Mouse (Mus musculus): ENCODE data around the gene Galnt18. TPM values are rescaled to one million over a fixed set of nuclear protein-coding genes. Genes with fewer than 3 reads are reported as not detected.

The Galnt18 gene
- total RNA-seq, 1 experiment, result 0.89 TPM

DNA sequence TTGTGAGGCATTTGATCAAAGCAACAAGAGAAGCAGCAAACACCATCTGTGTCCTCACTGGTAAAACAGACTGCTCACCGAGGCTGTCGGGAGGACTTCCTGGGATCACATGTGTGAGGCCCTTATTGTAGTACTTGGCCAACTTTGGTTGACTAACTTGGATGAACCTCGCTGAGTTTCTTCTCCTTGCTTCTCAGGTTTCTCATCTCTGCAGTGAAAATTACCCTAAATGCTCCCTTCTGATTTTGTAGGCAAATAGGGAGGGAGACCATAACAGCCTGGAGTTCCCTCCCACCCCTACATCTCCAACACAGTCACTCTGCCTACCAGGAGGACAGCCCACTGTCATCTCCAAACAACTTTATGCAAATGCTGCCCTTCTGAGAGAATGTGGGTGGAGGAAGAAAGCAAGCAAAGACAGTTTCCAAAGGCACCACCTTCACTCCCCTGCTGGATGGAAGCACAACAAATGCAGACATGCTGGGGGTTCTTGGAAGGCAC lies 31.2 kb downstream of the Galnt18 start:
- Histone ChIP-seq H3K9ac (ENCODE audit: insufficient read depth, low read depth, low read length, poor library complexity, severe bottlenecking) (no peak overlapping the region), H3K27ac (ENCODE audit: insufficient read depth, low read depth, low read length, poor library complexity, severe bottlenecking) (no peak overlapping the region), H3K36me3 (ENCODE audit: control insufficient read depth, insufficient read depth, low read length, poor library complexity, severe bottlenecking) (no peaks in the 10 kb centered on the region), H3K4me1 (ENCODE audit: control insufficient read depth in 2 of 2, insufficient read depth in 2 of 2, low read length in 2 of 2, poor library complexity in 1 of 2) (peaks cover 3% of the 10 kb centered on the region in 2 experiments; a peak in 1 of 4 replicates), H3K4me3 (ENCODE audit: insufficient read depth in 1 of 2, low read depth in 1 of 2, low read length in 2 of 2, poor library complexity in 1 of 2, severe bottlenecking in 1 of 2) (no peak overlapping the region), H3K9me3 (ENCODE audit: control insufficient read depth, insufficient read depth, low read depth, low read length) (no peaks in the 10 kb centered on the region)
- no peak for DNase-seq (ENCODE audit: low read depth, low spot score)
- in situ Hi-C loops (cut with MboI; ENCODE audit: low sequenced_read_pairs in 2 of 2, unreplicated experiment in 2 of 2), result no loop called here
- TF ChIP-seq HCFC1 (IDR thresholded peaks at IDR 0.05; ENCODE audit: borderline replicate concordance, insufficient read depth, low read length) (no peak), ZC3H11A (IDR thresholded peaks at IDR 0.05; ENCODE audit: borderline replicate concordance, low read depth, low read length) (no peak), ZNF384 (IDR thresholded peaks at IDR 0.05; ENCODE audit: low read depth, low read length) (no peak), CHD2 (IDR thresholded peaks at IDR 0.05; ENCODE audit: low read depth, low read length) (no peak), MAFK (IDR thresholded peaks at IDR 0.05; ENCODE audit: insufficient read depth, low read depth, low read length) (no peak)

DNA sequence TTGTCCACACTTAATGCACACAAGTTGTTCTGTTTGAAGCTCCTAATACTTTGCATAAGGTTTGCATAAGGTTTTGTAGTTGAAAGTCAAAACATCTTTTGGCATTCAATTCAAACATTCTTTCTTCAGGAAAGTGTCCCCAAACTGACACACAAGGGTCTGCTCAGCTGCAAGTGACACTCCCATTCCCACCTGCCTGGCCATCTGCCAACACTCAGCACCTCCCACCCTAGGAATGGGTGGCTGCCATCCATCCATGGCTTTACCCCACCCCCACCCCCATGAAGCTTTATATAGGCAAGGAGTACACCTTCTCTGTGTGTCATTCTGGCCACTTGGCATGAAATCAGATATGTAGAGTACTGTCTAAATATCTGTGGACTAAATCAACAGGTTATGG lies 35.0 kb downstream of the Galnt18 start:
- DNase-seq (ENCODE audit: low read depth, low spot score), result peak; percentile 31
- no peak overlapping the region for H3K27ac ChIP-seq (ENCODE audit: insufficient read depth, low read depth, low read length, poor library complexity, severe bottlenecking)
- H3K36me3 ChIP-seq (ENCODE audit: control insufficient read depth, insufficient read depth, low read length, poor library complexity, severe bottlenecking), result no peaks in the 10 kb centered on the region
- no peak overlapping the region for H3K9ac ChIP-seq (ENCODE audit: insufficient read depth, low read depth, low read length, poor library complexity, severe bottlenecking)
- in situ Hi-C loops (cut with MboI; ENCODE audit: low sequenced_read_pairs in 2 of 2, unreplicated experiment in 2 of 2), result no loop called here
- peaks cover 3 to 7% of the 10 kb centered on the region in 2 experiments; a peak in 2 of 4 replicates for H3K4me1 ChIP-seq (ENCODE audit: control insufficient read depth in 2 of 2, insufficient read depth in 2 of 2, low read length in 2 of 2, poor library complexity in 1 of 2)
- no peak overlapping the region for H3K4me3 ChIP-seq (ENCODE audit: insufficient read depth in 1 of 2, low read depth in 1 of 2, low read length in 2 of 2, poor library complexity in 1 of 2, severe bottlenecking in 1 of 2)
- no peaks in the 10 kb centered on the region for H3K9me3 ChIP-seq (ENCODE audit: control insufficient read depth, insufficient read depth, low read depth, low read length)
- no peak for TF ChIP-seq HCFC1 (IDR thresholded peaks at IDR 0.05; ENCODE audit: borderline replicate concordance, insufficient read depth, low read length)

DNA sequence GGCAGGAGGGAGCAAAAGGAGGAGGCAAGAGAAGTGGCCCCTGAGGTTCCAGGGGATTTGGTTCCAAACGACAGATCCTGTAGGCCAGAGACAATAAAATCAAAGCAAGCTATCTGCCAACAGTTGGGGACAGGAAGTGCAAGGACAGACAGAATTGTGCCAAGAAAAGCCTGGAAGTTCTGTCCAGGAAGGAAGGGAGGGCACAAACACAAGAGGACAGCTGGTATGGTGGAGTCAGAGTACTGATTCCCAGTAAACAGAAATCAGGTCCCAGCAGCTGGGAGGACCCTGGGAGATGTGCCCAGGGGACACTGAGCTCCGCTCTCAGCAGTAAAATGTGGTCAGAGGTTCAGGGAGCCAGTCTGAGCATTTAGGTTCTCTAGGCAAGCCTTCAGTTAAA lies 38.2 kb downstream of the Galnt18 start:
- in situ Hi-C loops (cut with MboI; ENCODE audit: low sequenced_read_pairs in 2 of 2, unreplicated experiment in 2 of 2), result no loop called here
- H3K36me3 ChIP-seq (ENCODE audit: control insufficient read depth, insufficient read depth, low read length, poor library complexity, severe bottlenecking), result no peaks in the 10 kb centered on the region
- no peaks in the 10 kb centered on the region for H3K9me3 ChIP-seq (ENCODE audit: control insufficient read depth, insufficient read depth, low read depth, low read length)
- peaks cover 3 to 7% of the 10 kb centered on the region in 2 experiments; a peak in 2 of 4 replicates for H3K4me1 ChIP-seq (ENCODE audit: control insufficient read depth in 2 of 2, insufficient read depth in 2 of 2, low read length in 2 of 2, poor library complexity in 1 of 2)
- no peak overlapping the region for H3K27ac ChIP-seq (ENCODE audit: insufficient read depth, low read depth, low read length, poor library complexity, severe bottlenecking)
- H3K9ac ChIP-seq (ENCODE audit: insufficient read depth, low read depth, low read length, poor library complexity, severe bottlenecking), result no peak overlapping the region
- no peak for TF ChIP-seq ZNF384 (IDR thresholded peaks at IDR 0.05; ENCODE audit: low read depth, low read length)
- TF ChIP-seq HCFC1 (IDR thresholded peaks at IDR 0.05; ENCODE audit: borderline replicate concordance, insufficient read depth, low read length), result no peak
- no peak for TF ChIP-seq ZC3H11A (IDR thresholded peaks at IDR 0.05; ENCODE audit: borderline replicate concordance, low read depth, low read length)
- TF ChIP-seq CHD2 (IDR thresholded peaks at IDR 0.05; ENCODE audit: low read depth, low read length), result no peak
- no peak for TF ChIP-seq MAFK (IDR thresholded peaks at IDR 0.05; ENCODE audit: insufficient read depth, low read depth, low read length)
- no peak for DNase-seq (ENCODE audit: low read depth, low spot score)
- H3K4me3 ChIP-seq (ENCODE audit: insufficient read depth in 1 of 2, low read depth in 1 of 2, low read length in 2 of 2, poor library complexity in 1 of 2, severe bottlenecking in 1 of 2), result no peak overlapping the region

DNA sequence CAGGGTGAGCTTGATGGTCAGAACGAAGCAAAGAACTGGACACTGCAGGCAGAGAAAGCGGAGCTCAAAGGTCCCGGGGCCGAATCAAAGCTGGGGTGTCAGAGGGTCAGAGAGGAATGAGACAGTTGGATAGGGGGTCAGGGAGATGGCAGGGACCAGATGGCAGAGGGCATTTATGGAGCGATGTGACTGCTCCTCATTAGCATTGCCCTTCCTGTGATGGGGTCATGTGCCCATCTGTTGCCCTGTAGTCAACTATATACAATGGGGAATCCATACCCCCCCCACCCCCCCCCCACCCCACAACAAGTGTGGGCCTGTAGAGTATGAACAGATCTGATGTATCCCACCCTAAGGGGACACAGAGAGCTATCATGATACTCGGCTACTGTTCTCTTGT lies 39.7 kb downstream of the Galnt18 start:
- Histone ChIP-seq H3K9me3 (ENCODE audit: control insufficient read depth, insufficient read depth, low read depth, low read length) (no peaks in the 10 kb centered on the region), H3K27ac (ENCODE audit: insufficient read depth, low read depth, low read length, poor library complexity, severe bottlenecking) (no peak overlapping the region), H3K4me1 (ENCODE audit: control insufficient read depth in 2 of 2, insufficient read depth in 2 of 2, low read length in 2 of 2, poor library complexity in 1 of 2) (peaks cover 3 to 7% of the 10 kb centered on the region in 2 experiments; a peak in 2 of 4 replicates), H3K9ac (ENCODE audit: insufficient read depth, low read depth, low read length, poor library complexity, severe bottlenecking) (no peak overlapping the region), H3K36me3 (ENCODE audit: control insufficient read depth, insufficient read depth, low read length, poor library complexity, severe bottlenecking) (no peaks in the 10 kb centered on the region), H3K4me3 (ENCODE audit: insufficient read depth in 1 of 2, low read depth in 1 of 2, low read length in 2 of 2, poor library complexity in 1 of 2, severe bottlenecking in 1 of 2) (no peak overlapping the region)
- no peak for TF ChIP-seq ZNF384 (IDR thresholded peaks at IDR 0.05; ENCODE audit: low read depth, low read length)
- TF ChIP-seq CHD2 (IDR thresholded peaks at IDR 0.05; ENCODE audit: low read depth, low read length), result no peak
- no peak for TF ChIP-seq MAFK (IDR thresholded peaks at IDR 0.05; ENCODE audit: insufficient read depth, low read depth, low read length)
- no peak for TF ChIP-seq HCFC1 (IDR thresholded peaks at IDR 0.05; ENCODE audit: borderline replicate concordance, insufficient read depth, low read length)
- TF ChIP-seq ZC3H11A (IDR thresholded peaks at IDR 0.05; ENCODE audit: borderline replicate concordance, low read depth, low read length), result no peak
- no peak for DNase-seq (ENCODE audit: low read depth, low spot score)
- in situ Hi-C loops (cut with MboI; ENCODE audit: low sequenced_read_pairs in 2 of 2, unreplicated experiment in 2 of 2), result no loop called here

DNA sequence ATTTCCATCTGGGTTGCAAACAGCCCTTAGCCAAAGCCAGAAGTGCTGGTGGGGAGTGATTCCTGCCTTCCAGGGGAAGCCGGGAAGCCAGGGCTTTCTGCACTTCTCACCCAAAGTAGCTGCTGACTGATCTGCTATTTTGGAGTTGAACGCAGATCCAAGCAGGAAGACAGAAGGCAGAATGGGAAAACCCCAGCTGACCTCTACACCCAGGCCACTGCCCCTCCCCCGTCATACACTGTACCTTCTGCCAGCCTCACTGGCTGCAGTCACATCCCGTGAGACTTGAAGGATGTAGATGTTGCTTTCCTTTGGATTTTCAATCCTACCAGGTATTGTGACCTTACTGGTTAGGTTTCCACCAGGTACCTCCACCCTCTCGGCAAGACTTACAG lies 40.4 kb downstream of the Galnt18 start:
- in situ Hi-C loops (cut with MboI; ENCODE audit: low sequenced_read_pairs in 2 of 2, unreplicated experiment in 2 of 2), result no loop called here
- H3K27ac ChIP-seq (ENCODE audit: insufficient read depth, low read depth, low read length, poor library complexity, severe bottlenecking), result no peak overlapping the region
- TF ChIP-seq HCFC1 (IDR thresholded peaks at IDR 0.05; ENCODE audit: borderline replicate concordance, insufficient read depth, low read length), result no peak
- no peaks in the 10 kb centered on the region for H3K9me3 ChIP-seq (ENCODE audit: control insufficient read depth, insufficient read depth, low read depth, low read length)
- H3K9ac ChIP-seq (ENCODE audit: insufficient read depth, low read depth, low read length, poor library complexity, severe bottlenecking), result no peak overlapping the region
- no peak for DNase-seq (ENCODE audit: low read depth, low spot score)
- H3K4me3 ChIP-seq (ENCODE audit: insufficient read depth in 1 of 2, low read depth in 1 of 2, low read length in 2 of 2, poor library complexity in 1 of 2, severe bottlenecking in 1 of 2), result no peak overlapping the region
- peaks cover 2 to 5% of the 10 kb centered on the region in 2 experiments; a peak in 2 of 4 replicates for H3K4me1 ChIP-seq (ENCODE audit: control insufficient read depth in 2 of 2, insufficient read depth in 2 of 2, low read length in 2 of 2, poor library complexity in 1 of 2)
- no peaks in the 10 kb centered on the region for H3K36me3 ChIP-seq (ENCODE audit: control insufficient read depth, insufficient read depth, low read length, poor library complexity, severe bottlenecking)

Data from ES-E14 (cell line).